Mouse (Mus musculus) spleen, adult 18-20 months (tissue): ENCODE measurements at regions not wholly inside any gene's neighbourhood (a gene's known extent, or its start where the extent isn't known, plus 50 kb on each side); places are given as distances from the start of the nearest gene placed in this dataset.

ENCODE experiments used
- DNase-seq, 2 experiments: peaks; one replicate each; pipeline ENCODE4 v3.0.0; 2022; ENCODE audit warnings: mixed read lengths in 2 of 2

GRCm38 (mm10) chr14:24731872-24732525, 245.1 kb downstream of the Rps24 start:
- no peak for DNase-seq

GRCm38 (mm10) chr14:24733326-24733725, 246.4 kb downstream of the Rps24 start:
- no peak for DNase-seq

- DNase-seq, result no peak
These were observed 251.9 kb downstream of the Rps24 start for GRCm38 (mm10) chr14:24738869-24739268.

DNA sequence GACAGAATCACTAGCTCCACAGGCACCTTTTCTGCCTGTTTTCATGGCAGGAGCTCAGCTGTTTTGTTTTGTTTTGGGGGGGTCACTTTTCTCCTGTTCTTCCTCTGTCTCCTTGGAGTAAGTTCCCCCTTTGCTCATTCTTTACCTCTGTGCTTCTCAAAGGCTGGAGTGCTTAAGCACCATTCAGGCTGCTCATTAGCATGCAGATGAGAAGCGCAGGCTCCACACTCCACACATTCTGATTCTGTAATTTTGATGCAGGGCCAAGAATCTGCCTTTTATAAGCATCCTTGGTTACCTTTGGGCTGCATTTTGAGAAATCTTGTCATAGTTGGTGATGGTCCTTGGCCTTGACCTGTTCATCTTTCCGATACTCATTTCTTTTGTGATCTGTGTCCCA, 257.5 kb downstream of the Rps24 start:
- DNase-seq, result no peak

DNA sequence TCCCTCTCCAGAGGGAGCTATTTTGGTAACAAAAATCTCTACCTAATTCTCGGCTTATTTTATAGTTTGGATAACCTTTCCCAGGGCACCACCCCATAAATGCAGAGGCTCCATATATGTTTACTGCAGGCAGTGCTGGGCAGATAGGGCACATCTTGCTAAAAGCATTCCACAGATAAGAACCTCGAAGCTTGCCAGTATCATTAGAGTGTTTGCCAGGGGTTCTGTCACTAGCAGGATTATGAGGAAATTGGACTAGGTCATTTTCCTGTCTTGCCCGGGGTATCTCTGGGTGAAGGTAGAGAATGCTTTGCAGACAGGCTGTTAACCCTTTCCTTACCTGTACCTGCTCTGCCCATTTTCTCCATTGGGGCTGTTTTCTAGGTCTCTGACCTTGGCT, 258.8 kb downstream of the Rps24 start:
- DNase-seq, result no peak

DNA sequence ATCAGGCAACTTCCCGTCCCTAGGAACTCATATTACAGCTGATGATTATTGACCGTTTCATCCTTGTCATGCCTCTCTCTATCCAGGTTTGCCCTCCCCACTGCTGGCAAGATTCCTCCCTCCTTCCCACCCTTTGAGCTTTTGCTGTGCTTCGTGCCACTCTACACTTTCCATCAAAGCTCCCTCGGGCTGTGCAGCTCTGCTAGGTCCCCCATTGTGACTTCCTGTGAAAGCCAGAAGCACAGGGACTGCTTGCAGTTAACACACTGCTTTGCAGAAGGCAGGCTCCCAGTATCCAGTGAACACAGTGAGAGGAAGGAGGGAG, 260.5 kb downstream of the Rps24 start:
- no peak for DNase-seq

DNA sequence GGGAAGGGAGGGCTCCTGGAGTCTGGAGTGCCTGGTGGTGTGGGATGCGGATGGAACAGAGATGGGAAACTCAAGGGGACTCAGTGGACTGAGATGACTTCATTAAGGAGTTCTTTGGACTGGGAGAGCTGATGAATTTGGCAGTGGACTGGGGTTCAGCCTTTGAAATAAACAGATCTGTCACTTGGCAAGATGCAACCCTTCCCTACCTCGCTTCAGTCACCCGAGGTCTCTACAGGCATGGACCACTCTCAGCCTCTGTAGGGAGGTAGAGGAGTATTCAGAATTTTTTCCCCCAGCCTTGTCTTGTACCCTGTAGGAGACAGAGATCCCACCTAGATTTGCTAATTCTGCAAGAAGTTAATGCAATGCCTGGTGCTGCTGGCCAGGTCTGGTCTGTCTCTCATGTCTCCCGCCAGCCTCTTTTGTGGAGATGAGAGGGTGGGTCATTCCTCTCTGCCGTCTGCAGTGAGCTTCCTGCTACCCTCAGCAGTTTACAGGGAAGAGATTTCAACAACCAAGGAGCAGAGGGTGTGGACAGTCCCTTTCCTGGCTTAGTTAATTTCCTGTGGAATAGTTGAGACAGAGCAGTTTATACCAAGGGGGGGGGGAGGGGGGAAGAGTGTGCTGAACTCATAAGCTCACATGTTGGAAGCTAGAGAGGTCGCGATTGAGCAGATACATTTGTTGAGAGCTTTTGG, 261.0 kb downstream of the Rps24 start:
- no peak for DNase-seq

- DNase-seq, result no peak
These were observed 261.6 kb downstream of the Rps24 start for GRCm38 (mm10) chr14:24748497-24748862.

GRCm38 (mm10) chr14:24749313-24749712, 262.4 kb downstream of the Rps24 start:
- no peak for DNase-seq

DNA sequence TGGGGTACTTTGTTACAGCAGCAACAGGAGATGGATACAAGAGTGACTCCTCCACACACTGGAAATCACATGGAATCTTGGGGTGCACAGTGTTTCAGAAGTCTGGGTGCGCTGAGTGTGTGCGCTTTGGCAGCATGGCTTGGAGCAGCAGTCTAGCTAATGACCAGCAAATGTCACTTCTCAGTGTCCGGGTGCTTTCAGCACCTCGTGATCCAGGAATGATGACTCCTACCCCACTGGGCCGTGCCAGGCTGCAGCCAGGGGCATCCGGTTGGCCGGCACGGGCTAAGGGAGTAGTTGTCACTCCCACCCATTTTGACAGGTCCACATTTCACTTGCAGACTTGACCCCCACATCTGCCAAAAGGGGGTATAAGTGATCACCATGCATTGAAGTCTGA, 264.3 kb downstream of the Rps24 start:
- no peak for DNase-seq

- no peak for DNase-seq
These were observed 267.8 kb downstream of the Rps24 start for GRCm38 (mm10) chr14:24754753-24755152.

DNA sequence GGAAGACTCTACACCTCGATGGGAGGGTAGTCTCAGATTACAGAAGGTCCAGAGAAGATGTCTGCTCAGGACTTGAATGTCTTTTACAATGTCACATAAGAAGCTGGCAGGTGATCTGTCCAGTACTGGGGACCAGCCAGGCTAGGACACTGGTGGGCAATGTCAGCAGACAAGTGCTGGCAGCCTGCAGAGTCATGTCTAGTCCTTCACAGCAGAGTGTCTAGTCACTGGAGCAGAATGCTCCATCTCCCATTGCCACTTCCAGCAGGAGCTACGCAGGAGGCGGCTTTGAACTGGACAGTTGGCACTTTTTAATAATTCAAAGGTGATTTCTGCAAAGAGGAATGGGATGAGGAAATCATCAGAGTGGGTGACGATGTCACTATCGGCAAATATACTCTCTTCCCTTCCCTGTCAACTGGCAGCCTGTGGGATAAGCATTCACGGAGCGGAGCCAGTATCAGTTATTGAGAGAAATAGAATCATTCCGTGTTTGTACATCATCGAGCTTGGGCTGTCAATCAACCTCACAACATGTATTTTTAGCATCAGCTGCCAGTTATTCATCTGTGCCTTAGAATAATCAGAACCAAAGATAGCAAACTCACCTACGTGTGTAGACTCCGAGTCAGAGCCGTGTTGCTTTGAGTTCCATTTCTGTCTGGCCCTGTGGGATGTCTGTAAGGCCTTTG, 268.6 kb downstream of the Rps24 start:
- DNase-seq, result no peak

DNA sequence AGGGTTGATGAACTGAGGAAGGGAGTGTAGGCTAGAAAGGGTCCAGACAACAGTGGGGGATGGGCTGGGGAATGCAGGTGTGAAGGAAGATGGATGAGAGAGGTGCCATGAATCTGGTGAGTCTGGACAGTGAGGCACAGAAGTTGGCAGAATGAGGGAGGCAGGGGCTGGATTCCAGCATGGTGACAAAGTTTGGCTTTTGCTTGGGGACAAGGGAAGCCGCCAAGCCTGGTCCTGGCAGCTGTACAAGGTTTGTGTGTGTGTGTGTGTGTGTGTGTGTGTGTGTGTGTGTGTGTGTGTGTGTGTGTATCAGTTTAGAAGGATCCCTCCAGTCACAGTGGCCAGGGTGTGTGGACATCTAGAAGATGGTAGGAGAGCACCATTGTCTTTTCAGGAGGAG, 270.4 kb downstream of the Rps24 start:
- no peak for DNase-seq

- no peak for DNase-seq
These were observed 270.9 kb downstream of the Rps24 start for GRCm38 (mm10) chr14:24757843-24758242.

GRCm38 (mm10) chr14:24760926-24761325, 274.0 kb downstream of the Rps24 start:
- no peak for DNase-seq

DNA sequence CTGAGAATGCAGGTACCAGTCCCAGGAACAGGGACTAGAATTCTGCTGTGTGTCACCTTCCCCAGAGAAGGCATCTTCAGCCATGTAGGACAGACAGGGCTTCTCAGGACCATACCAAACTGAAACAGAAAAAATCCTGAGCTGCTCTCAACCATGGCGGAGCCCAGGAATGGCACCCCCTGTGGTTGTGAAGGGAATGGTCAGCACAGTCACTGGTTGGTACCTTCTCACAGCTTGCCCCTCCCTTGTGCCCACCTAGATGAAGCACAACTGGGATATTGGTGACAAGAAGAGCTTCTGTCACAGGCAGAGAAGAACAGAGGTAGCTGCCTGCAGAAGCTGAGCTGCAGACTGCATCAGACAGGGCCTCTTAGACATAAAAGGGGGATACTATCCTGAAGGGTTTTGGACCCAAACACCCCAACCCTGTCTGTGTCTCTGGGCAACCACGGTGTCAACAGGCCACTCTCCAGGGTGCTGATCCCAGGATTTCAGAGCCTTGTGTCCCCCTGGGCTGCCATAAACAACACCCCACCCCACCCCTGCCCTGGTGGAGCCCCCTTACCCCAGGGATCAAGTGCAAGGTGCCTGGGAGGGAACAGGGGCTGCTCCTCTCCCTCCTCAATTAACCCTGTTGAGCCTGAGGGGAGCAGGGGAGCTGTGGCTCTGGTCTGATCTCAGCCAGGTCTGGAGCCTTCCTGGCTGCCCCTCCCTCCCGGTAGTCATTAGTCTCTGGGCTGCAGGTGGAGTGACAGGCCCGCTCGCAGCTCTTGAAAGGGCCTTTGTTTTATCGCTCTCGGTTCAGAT, 275.7 kb downstream of the Rps24 start:
- no peak for DNase-seq

DNA sequence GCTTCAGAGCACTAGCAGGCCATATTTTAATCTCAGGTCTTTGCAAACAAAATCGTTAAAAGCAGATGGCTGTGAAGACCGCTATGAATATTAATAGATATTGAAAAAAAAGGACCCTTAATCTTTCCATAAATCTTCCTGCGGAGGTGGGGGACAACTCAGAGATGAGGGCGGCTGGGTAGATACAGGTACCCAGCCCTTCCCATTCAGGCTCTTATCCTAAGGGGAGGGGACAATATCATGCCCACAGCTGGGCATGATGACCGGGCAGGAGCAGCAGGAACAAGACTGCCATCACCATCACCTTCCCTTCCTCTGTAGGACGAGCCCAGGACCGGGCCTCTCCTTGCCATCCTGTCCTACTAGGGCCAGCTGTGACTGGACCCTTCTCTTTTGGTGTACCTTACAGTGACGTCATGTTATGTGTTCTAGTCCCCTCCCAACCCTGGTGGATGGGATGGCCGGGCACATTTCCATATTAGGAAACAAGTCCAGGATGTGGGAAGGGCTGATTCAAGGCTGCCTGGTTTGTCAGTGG, 276.4 kb downstream of the Rps24 start:
- DNase-seq, result no peak

- DNase-seq, result no peak
These were observed 276.9 kb downstream of the Rps24 start for GRCm38 (mm10) chr14:24763845-24764244.

DNA sequence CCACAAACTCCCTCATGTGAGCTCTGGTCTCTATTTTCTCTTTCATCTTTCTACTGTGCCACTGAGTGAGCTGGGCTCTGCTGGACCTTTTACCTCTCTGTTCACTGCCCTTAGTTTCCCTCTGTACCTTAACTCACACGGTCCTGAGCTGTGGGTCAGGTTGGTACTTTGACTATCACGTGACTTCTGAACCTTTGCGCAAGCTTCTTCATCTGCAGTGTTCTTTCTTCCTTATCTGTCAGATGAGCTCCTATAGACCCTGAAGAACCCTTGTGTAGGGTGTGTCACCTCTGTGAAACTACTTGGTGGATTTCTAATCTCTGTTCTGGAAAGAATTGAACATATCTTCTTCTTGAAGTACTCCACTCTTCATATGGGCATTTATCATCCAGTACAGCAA, 279.3 kb downstream of the Rps24 start:
- DNase-seq, result no peak

DNA sequence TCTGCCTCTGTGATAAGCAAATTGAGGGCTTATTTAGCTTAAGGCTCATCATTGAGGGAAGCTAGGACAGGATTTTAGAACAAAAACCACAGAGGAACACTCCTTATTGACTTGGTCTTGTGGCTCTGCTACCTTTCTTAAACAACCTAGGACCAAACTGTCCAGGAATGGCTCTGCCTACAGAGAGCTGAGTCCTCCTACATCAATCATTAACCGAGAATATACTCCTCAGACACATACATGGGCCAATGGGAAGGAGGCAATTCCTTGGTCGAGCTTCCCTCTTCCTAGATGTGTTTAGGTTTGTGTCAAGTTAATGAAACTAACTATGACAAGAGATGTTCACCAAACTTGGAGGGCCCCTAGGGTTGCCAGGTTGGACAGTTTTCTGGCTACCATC, 279.8 kb downstream of the Rps24 start:
- DNase-seq, result no peak

GRCm38 (mm10) chr14:24767316-24767715, 280.4 kb downstream of the Rps24 start:
- DNase-seq, result no peak

DNA sequence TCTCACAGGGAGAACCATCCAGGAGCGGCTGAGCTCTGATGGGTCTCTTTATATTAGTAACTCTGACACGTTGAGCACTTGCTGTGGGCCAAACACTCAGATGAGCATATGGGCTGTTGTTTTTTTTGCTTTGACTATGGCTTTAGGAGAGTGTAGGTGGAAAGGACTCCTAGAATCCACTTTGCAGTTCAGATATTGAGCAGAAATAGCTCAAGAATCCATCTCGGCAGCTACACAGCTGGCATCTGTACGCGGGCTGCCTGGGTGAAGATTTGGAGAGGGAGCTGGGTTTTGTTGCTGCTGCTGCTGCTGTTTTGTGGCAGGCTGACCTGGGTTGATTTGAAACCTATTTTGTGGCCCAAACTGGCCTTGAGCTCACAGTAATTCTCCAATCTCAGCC, 281.0 kb downstream of the Rps24 start:
- no peak for DNase-seq

DNA sequence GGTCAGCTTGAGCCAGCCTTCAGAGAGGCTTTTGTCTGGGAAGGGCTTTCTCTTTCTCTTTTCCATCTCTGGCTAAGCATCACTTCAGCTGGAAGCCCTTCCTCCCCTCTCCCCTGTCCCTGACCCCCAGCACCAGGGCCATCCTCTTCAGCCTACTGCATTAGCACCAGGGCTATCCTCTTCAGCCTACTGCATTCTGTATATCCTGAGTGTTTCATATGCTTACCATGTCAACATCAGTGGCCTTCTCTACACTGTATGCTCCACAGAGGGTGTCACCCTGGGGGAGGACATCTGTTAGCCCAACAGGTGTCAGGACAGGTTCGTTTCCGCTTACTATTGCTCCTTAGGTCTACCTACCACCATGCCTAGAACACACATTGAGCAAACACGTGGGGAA, 282.5 kb downstream of the Rps24 start:
- no peak for DNase-seq
